In the genomic region with DNA sequence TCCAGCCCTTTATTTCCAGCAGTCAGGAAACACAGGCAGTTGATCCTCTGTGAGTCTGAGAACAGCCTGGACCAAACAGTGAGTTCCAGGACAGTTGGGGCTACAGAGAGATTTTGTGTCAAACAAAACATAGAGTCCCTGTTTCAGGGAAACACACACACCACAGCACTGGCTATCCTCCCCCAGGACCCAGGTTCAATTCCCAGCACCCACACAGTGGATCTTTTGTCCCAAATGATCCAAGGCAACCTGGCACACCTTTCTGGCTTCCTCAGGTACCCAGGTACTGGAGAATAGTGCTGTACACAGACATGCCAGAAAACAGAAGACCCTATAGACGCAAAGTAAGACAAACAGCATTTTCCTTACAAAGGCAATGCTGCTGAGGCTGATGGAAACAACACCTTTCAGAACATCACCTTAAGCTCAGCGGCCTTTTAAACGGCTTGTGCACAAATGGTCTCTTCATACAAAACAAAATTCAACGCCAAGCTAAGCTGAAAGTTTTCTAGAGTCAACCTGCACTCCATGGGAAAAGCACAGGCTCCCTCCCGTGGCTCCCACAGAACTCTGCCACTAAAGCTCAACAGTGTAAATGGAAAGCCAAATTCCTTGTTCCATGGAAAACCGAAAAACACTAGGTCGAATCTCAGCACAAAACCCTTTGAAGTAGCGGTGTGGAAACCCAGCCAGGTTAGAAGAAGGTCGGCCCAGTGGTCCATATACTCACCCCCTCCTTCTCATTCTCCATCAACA, we compare ENCODE assay signal across 1 mouse cellular context.
TF ChIP-seq lines count a peak whose summit lies in the region.

No protein-coding gene starts in this region.

TF ChIP-seq in myocyte, 11 proteins besides CTCF, POLR2A, EP300 and RAD21 (continued from another document):
- TF ChIP-seq MYOG (IDR thresholded peaks at IDR 0.05; ENCODE audit: control insufficient read depth in 1 of 3, insufficient read depth in 1 of 3, insufficient read length in 2 of 3, low read depth in 2 of 3): no peak
